Mouse (Mus musculus): ENCODE results near the gene Fam181b. TPM values are rescaled to one million over a fixed set of nuclear protein-coding genes. Genes with fewer than 3 reads are reported as not detected.

Fam181b gene
- 7.3 and 7.6 TPM in 2 replicates for polyA plus RNA-seq (2012; rRNA removed)

GRCm38 (mm10) chr7:93079785-93080730, at the start of gene Fam181b:
Fam181b (plus strand) TSS chr7:93079865.
- peak; percentile 30 for DNase-seq
- under 1% methylated on average over 96 of the region's 96 CpGs for WGBS
- peak within 1 kb of the TSS; percentile 51 for H3K4me3 ChIP-seq (replicated peaks; ENCODE audit: extremely low read depth, low read depth, low read length)

DNA sequence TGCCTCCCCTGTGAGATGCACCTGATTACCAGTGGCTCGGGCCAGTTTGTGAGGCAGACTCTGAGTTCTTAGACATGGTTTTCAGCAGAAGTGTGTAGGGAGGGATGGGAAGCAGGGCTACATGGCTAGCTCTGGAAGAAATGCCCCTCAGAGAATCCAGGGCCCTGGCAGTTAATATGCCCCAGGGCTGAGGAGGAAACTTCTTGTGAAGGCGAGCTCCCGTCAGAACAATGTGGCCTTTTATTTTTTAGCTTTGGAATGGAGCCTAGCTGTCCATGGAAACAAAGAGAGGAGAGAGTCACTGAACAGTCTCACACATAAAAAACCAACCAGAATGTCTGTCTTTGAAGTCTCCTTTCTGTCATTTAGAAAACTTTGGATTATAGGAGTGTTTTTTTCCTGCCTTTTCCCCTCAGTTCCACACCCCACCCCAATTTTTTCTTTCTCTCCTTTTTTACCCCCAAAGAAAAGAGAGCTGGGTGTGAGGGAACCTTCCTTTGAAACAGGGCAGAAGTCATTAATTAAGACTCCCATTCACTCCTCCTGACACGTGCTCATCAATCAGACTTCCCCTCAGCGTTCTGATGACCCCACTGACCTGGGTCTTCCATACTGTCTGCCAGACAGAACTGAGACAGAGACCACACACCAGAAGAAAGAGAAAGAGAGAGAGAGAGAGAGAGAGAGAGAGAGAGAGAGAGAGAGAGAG, 41.7 kb upstream of the Fam181b start:
- no peak for TF ChIP-seq CTCF (IDR thresholded peaks at IDR 0.05; ENCODE audit: insufficient read depth, low read length)
- no peak for TF ChIP-seq POLR2A (IDR thresholded peaks at IDR 0.05; ENCODE audit: borderline replicate concordance, extremely low read depth, low read depth, low read length)
- Histone ChIP-seq H3K4me1 (ENCODE audit: control insufficient read depth, insufficient read depth, low read length) (no peaks in the 10 kb centered on the region), H3K4me3 (replicated peaks; ENCODE audit: extremely low read depth, low read depth, low read length) (no peak overlapping the region)
- no peak for DNase-seq
- WGBS = 28% methylated on average over 5 of the region's 5 CpGs

More at GRCm38 (mm10) chr7:93079785-93080730, at the start of gene Fam181b:
- TF ChIP-seq CTCF (IDR thresholded peaks at IDR 0.05; ENCODE audit: insufficient read depth, low read length) (no peak), POLR2A (IDR thresholded peaks at IDR 0.05; ENCODE audit: borderline replicate concordance, extremely low read depth, low read depth, low read length) (no peak)
- H3K4me1 ChIP-seq (ENCODE audit: control insufficient read depth, insufficient read depth, low read length) = no peaks in the 10 kb centered on the region; the same call in 1 of the 2 replicates

GRCm38 (mm10) chr7:93038472-93038828, 41.2 kb upstream of the Fam181b start:
- TF ChIP-seq POLR2A (IDR thresholded peaks at IDR 0.05; ENCODE audit: borderline replicate concordance, extremely low read depth, low read depth, low read length) (no peak), CTCF (IDR thresholded peaks at IDR 0.05; ENCODE audit: insufficient read depth, low read length) (no peak)
- WGBS = 18% methylated on average over 1 of the region's 1 CpGs
- Histone ChIP-seq H3K4me3 (replicated peaks; ENCODE audit: extremely low read depth, low read depth, low read length) (no peak overlapping the region), H3K4me1 (ENCODE audit: control insufficient read depth, insufficient read depth, low read length) (no peaks in the 10 kb centered on the region)
- no peak for DNase-seq

DNA sequence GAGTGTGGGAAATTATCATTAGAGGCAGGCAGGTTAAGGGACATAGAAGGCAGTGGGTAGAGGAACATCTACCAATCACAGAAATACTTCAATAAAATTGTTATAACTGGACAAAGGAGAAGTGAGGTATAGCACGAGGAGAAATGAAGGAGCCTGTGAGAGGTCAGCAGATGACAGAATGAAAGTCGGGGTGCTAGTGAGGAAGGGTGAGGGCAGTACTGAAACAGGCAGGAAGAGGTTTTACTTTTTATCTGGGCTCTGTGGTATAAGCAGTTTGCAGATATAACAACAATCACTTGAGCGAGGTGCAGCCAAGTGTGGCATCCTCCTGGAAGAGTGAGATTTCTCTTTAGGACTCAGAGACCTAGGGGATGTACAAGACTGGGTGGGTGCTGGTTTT, 40.1 kb upstream of the Fam181b start:
- no peak for DNase-seq
- Histone ChIP-seq H3K4me3 (replicated peaks; ENCODE audit: extremely low read depth, low read depth, low read length) (no peak overlapping the region), H3K4me1 (ENCODE audit: control insufficient read depth, insufficient read depth, low read length) (0 out of 2 replicates have a peak, but pooled peaks cover 2% of the 10 kb centered on the region)
- TF ChIP-seq CTCF (IDR thresholded peaks at IDR 0.05; ENCODE audit: insufficient read depth, low read length) (no peak), POLR2A (IDR thresholded peaks at IDR 0.05; ENCODE audit: borderline replicate concordance, extremely low read depth, low read depth, low read length) (no peak)
- WGBS = 66% methylated on average over 3 of the region's 3 CpGs

GRCm38 (mm10) chr7:93044359-93044758, 35.3 kb upstream of the Fam181b start:
- no peak for DNase-seq
- 9% methylated on average over 3 of the region's 3 CpGs for WGBS
- 0 out of 2 replicates have a peak, but pooled peaks cover 2% of the 10 kb centered on the region for H3K4me1 ChIP-seq (ENCODE audit: control insufficient read depth, insufficient read depth, low read length)
- H3K4me3 ChIP-seq (replicated peaks; ENCODE audit: extremely low read depth, low read depth, low read length) = no peak overlapping the region
- no peak for TF ChIP-seq POLR2A (IDR thresholded peaks at IDR 0.05; ENCODE audit: borderline replicate concordance, extremely low read depth, low read depth, low read length)

DNA sequence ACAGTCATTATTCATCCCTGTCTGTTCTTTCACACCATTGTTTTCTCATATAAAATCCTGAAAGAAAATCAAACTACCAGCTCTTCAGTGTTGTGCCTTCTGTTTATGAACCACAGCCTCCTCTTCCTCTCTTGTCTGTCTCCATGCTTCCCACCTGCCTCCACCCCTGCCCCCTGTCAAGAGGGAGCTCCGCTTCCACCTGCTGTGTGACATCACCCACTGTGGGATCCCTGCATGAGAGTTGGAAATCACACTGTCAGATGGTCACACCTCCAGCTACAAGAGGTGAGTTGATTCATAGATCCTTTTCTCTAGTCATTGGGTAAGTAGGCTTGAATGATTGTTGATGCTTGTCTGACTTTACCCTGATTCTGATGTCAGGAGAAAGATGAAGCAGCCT, 34.9 kb upstream of the Fam181b start:
- 45% methylated on average over 1 of the region's 1 CpGs for WGBS
- Histone ChIP-seq H3K4me1 (ENCODE audit: control insufficient read depth, insufficient read depth, low read length) (0 out of 2 replicates have a peak, but pooled peaks cover 2% of the 10 kb centered on the region), H3K4me3 (replicated peaks; ENCODE audit: extremely low read depth, low read depth, low read length) (no peak overlapping the region)
- no peak for DNase-seq
- TF ChIP-seq POLR2A (IDR thresholded peaks at IDR 0.05; ENCODE audit: borderline replicate concordance, extremely low read depth, low read depth, low read length) = no peak

- no peak for DNase-seq
- TF ChIP-seq CTCF (IDR thresholded peaks at IDR 0.05; ENCODE audit: insufficient read depth, low read length) (no peak), POLR2A (IDR thresholded peaks at IDR 0.05; ENCODE audit: borderline replicate concordance, extremely low read depth, low read depth, low read length) (no peak)
- H3K4me3 ChIP-seq (replicated peaks; ENCODE audit: extremely low read depth, low read depth, low read length) = no peak overlapping the region
- no peaks in the 10 kb centered on the region for H3K4me1 ChIP-seq (ENCODE audit: control insufficient read depth, insufficient read depth, low read length)
Measured at GRCm38 (mm10) chr7:93060831-93061230, 18.8 kb upstream of the Fam181b start.

GRCm38 (mm10) chr7:93061747-93062146, 17.9 kb upstream of the Fam181b start:
- H3K4me1 ChIP-seq (ENCODE audit: control insufficient read depth, insufficient read depth, low read length) = no peaks in the 10 kb centered on the region
- TF ChIP-seq CTCF (IDR thresholded peaks at IDR 0.05; ENCODE audit: insufficient read depth, low read length) (no peak), POLR2A (IDR thresholded peaks at IDR 0.05; ENCODE audit: borderline replicate concordance, extremely low read depth, low read depth, low read length) (no peak)
- 77% methylated on average over 3 of the region's 3 CpGs for WGBS
- no peak overlapping the region for H3K4me3 ChIP-seq (replicated peaks; ENCODE audit: extremely low read depth, low read depth, low read length)
- DNase-seq = no peak

- WGBS = 50% methylated on average over 6 of the region's 6 CpGs
- no peak overlapping the region for H3K4me3 ChIP-seq (replicated peaks; ENCODE audit: extremely low read depth, low read depth, low read length)
- H3K4me1 ChIP-seq (ENCODE audit: control insufficient read depth, insufficient read depth, low read length) = no peaks in the 10 kb centered on the region
- no peak for TF ChIP-seq CTCF (IDR thresholded peaks at IDR 0.05; ENCODE audit: insufficient read depth, low read length)
- TF ChIP-seq POLR2A (IDR thresholded peaks at IDR 0.05; ENCODE audit: borderline replicate concordance, extremely low read depth, low read depth, low read length) = no peak
- DNase-seq = no peak
Measured at GRCm38 (mm10) chr7:93062189-93062588, 17.5 kb upstream of the Fam181b start.

Measured in lung, adult 2 months (tissue).